Mouse (Mus musculus) ZHBTc4 (cell line): Measurements from ENCODE around the gene Cnih1.
"Not testable (repeated sequence)": the region's sequence is repeated elsewhere in the genome, so short reads cannot be mapped to it uniquely, and the experiment has no call there.

Source experiments
- DNase-seq: peaks from one replicate; pipeline ENCODE4 v3.0.0-alpha.2; 2011; ENCODE audit warnings: low read depth, low spot score

Cnih1 gene

GRCm38 (mm10) chr14:46788505-46788901 lies 292 bp upstream of the Cnih1 start:
- no peak for DNase-seq

- peak; percentile 32 for DNase-seq
These were observed 791 bp downstream of the Cnih1 start for GRCm38 (mm10) chr14:46787454-46787786.

GRCm38 (mm10) chr14:46785247-46785646 lies 3.0 kb downstream of the Cnih1 start:
- no peak for DNase-seq

- no peak for DNase-seq
These were observed 4.8 kb downstream of the Cnih1 start for GRCm38 (mm10) chr14:46783327-46783926.

- DNase-seq = no peak
These were observed 5.9 kb downstream of the Cnih1 start for GRCm38 (mm10) chr14:46782187-46782828.

- DNase-seq = no peak
These were observed 7.1 kb downstream of the Cnih1 start for GRCm38 (mm10) chr14:46781086-46781485.

- DNase-seq = peak; percentile 69
These were observed 9.0 kb downstream of the Cnih1 start for GRCm38 (mm10) chr14:46779217-46779616.

- no peak for DNase-seq
These were observed 9.5 kb downstream of the Cnih1 start for GRCm38 (mm10) chr14:46778756-46779155.

- DNase-seq = no peak
These were observed 18.2 kb downstream of the Cnih1 start for GRCm38 (mm10) chr14:46770036-46770435.

- DNase-seq = no peak
These were observed 21.1 kb downstream of the Cnih1 start for GRCm38 (mm10) chr14:46767116-46767515.

- no peak for DNase-seq
These were observed 27.0 kb downstream of the Cnih1 start for GRCm38 (mm10) chr14:46761186-46761585.

- DNase-seq = peak; percentile 98
These were observed 27.7 kb downstream of the Cnih1 start, which contains the start of gene Cdkn3 for GRCm38 (mm10) chr14:46760355-46761029. TSS of gene Cdkn3 (plus strand) at chr14:46760541.

GRCm38 (mm10) chr14:46759970-46760354 lies 28.2 kb downstream of the Cnih1 start:
- DNase-seq = no peak

- DNase-seq = peak; percentile 74
These were observed 30.5 kb downstream of the Cnih1 start for GRCm38 (mm10) chr14:46757736-46758135.

- DNase-seq = no peak
These were observed 32.4 kb downstream of the Cnih1 start for GRCm38 (mm10) chr14:46755851-46756250.

- peak; percentile 34 for DNase-seq
These were observed 33.8 kb downstream of the Cnih1 start for GRCm38 (mm10) chr14:46754371-46754770.

GRCm38 (mm10) chr14:46745413-46745812 lies 42.8 kb downstream of the Cnih1 start:
- DNase-seq = no peak

GRCm38 (mm10) chr14:46742674-46743073 lies 45.5 kb downstream of the Cnih1 start:
- DNase-seq = no peak

GRCm38 (mm10) chr14:46737346-46737745 lies 50.9 kb downstream of the Cnih1 start:
- DNase-seq = not testable (repeated sequence)

GRCm38 (mm10) chr14:46736366-46736765 lies 51.8 kb downstream of the Cnih1 start:
- DNase-seq = no peak

GRCm38 (mm10) chr14:46734761-46735455 lies 53.3 kb downstream of the Cnih1 start:
- DNase-seq = no peak

GRCm38 (mm10) chr14:46734262-46734661 lies 53.9 kb downstream of the Cnih1 start:
- no peak for DNase-seq
